Mouse (Mus musculus) layer of hippocampus, adult 9-10 months (tissue): ENCODE measurements around the gene Gnpat.

ENCODE experiments used
- DNase-seq: peaks from one replicate; pipeline ENCODE4 v3.0.0; 2022; ENCODE audit warnings: low spot score

Gnpat gene

GRCm38 (mm10) chr8:124905482-124905881 lies 42.6 kb downstream of the Gnpat start:
- no peak for DNase-seq

GRCm38 (mm10) chr8:124909936-124910335 lies 47.1 kb downstream of the Gnpat start:
- no peak for DNase-seq

DNA sequence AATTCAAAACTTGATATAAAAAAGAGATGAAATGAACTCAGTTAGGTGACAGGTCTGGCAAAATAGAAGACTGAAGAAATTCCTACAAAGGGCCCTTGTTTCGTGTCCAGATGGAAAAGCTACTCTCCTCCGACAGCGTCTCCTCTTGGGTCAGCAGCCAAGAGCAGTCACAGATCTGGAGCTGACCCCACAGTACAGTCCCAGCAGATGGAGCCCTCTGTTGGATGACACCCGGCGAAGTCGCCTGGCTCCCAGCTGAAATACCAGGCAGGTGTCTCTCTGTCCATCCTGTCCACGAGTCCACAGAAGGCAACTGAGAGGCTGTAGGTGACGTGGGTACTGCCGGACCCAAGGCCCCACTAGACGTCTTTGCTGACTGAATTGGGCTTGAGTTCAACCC lies 47.5 kb downstream of the Gnpat start:
- no peak for DNase-seq

GRCm38 (mm10) chr8:124911938-124912872 lies 49.4 kb downstream of the Gnpat start:
- DNase-seq: no peak

DNA sequence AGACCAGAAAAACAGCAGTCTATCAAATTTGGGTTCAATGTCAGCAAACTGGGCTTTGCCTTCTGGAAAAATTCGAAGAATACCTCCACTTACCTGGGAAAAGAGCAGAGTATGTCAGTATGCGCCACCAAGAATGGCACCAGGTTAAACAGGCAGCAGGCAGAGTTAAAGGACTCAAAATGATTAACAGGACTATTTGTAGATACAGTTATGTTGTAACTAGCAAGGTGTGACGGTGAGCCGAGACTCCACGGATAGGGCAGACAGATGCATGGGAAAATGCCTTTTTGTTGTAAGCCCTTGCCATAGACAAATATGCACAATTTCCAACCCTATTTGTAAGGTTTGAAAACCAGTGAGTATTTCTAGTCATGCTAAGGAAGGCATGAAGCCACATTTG lies 51.2 kb downstream of the Gnpat start:
- no peak for DNase-seq

DNA sequence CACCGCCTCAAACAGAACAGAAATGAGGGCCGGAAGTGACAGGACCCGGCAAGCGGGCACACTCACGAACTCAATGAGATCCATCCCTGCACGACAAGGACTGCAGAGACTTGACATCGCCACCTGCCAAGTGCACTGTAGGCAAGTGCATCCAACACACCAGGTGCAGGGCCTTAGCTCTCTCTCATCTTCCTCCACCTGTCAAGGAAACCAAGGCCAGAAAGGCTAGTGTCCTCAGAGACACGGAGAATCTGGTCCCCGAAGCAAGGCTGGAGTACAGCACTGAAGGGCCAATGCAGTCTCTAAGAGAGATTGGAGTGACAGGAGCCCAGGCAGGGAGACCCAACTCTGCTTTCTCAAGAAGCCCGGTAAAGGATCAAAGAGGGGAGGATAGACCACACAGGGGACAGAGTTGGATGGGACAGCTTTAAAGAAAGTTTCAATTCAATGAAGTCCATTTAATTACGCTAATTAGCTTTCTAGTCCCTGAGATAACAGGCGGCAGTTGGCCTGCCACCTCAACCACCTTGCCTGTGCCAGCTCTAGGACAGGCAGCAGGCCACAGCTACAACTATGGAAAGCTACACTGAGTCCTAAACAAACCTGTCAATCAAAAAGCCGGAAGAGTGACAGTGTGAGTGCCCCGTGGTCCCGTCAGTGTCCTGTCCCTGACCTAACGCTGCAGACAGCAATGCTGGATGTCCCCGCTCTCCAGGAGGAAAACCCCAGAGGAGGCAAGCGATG lies 55.1 kb downstream of the Gnpat start:
- DNase-seq: no peak

DNA sequence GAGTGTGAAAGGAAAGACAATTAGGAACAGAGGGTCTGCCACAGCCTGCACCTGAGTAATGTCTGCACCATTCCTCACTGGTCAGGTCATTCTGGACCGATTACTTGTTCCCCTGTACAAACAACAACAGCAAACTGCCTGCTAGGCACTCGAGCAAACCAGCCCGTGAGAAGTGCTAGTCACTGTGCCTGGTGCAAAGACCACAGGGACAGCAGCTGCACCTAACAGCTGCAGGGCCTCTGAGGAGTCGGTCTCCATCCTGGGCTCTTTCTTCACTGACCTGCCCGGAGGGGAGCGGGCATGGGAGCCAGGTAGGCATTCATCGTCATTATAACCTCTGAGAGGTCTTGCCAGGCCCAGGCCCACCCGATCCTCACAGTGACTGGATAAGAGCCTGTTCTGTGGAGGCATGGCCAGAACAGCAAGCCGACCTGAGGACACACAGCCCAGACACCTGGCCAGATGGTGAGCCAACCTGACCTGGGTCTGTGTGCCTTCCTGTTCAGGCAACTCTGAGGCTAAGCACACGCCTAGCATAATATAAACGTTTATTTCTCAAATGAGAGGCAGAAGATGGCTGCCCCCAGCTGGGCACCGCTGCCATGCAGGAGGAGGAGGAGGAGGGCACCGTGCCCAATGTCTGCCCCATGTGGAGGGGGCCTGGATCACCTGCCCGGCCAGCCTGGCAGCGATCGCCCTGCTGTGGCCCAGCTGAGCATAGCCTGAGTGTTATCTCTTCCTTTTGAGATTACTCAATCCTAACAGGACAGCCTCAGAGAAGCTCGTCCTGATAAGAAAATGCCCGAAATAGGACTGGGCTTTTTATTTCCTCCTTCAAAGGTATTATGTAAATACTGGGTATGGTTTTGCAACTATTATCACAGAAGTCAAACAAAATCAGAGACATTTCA lies 58.8 kb downstream of the Gnpat start:
- no peak for DNase-seq

GRCm38 (mm10) chr8:124922490-124923089 lies 59.8 kb downstream of the Gnpat start:
- DNase-seq: no peak

DNA sequence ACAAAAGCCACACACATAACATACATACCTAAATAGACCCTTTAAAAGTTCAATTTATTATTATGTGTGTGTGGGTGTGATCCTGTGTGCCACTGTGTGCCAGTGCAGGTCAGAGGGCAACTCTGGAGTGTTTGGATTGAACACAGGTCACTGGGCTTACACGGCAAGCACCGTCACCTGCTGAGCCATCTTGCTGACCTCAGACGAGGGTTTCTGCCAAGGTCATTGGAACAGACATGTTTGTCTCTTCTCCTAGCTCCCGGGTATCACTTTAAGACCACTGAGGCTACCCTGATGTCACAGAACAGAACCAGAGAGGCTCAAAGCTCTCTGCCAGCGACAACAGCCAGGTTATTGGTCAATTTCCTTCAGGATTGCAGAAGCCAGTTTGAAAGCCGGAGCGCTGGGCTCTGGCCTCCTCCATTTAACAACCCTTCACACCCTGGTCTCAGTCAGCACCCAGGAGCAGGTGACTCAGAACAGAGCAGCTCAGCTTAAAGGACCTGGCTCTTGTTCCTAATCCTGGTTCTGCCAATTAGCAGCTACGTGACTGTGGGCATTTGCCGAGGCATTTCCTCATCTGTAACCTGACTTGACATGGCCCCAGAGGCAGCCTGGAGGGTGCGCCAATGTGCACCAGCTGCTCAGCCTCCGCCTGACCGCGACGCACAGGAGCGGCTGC lies 61.3 kb downstream of the Gnpat start:
- DNase-seq: no peak

- no peak for DNase-seq
These were observed 62.9 kb downstream of the Gnpat start for GRCm38 (mm10) chr8:124925544-124926266.

GRCm38 (mm10) chr8:124926351-124926771 lies 63.5 kb downstream of the Gnpat start:
- no peak for DNase-seq

- DNase-seq: no peak
These were observed 66.2 kb downstream of the Gnpat start for GRCm38 (mm10) chr8:124929006-124929405.

- DNase-seq: no peak
These were observed 67.3 kb downstream of the Gnpat start for GRCm38 (mm10) chr8:124930086-124930485.

GRCm38 (mm10) chr8:124930649-124931048 lies 67.8 kb downstream of the Gnpat start:
- no peak for DNase-seq

DNA sequence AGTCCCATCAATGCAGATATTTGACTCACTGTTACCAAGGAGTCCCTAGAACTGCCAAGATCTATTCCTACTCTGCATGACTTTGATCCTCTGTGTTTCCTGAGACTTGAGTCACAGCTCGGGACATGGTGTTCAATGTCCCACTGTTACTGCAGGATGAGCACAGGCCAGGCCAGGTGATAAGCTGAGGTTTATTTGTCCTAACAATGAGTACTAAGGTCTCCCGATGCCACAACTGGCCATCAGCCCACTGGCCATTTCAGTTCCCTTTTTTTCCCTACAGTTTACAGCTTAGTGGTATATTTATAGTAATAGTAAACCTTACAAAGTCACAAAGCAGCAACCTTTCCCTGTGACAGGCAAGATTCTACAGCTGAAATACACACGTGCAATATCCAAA lies 69.6 kb downstream of the Gnpat start:
- no peak for DNase-seq

DNA sequence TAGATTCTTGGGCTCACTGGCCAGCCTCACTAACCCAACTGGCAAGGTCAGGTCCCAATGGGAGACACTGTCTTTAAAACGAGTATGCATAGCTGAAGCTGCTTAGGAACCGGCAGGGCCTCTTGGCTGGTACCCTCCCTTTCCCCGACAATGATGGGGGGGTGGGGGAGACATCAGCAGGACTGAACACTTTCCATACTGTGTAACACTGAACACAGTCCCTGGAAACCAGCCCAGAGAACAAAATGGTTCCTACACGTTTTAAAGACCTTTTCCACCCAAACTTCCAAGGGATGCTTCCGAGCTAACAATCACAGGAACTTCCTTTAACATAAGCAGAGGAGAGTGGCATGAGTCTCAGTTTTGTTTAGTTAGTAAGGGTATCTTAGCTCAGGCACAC lies 72.3 kb downstream of the Gnpat start:
- no peak for DNase-seq

- no peak for DNase-seq
These were observed 73.9 kb downstream of the Gnpat start for GRCm38 (mm10) chr8:124936699-124937098.

DNA sequence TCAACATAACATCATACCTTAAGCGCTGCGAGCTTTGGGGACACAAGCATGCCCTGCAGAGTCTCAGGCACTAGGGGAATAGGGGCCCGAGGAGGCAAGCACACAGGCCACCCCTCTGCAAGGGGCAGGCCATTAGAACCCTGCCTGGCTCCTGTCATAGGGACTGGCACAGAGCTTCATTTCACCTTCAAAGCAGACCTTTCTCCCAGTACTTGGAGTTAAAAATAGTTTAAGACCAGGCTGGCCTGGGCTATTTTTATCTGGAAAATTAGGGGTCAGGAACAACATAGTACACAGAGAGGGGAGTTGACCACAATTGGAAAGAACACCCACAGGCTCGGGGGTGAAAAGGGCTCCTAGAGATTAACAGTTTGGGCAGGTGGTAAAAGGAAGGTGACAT lies 74.5 kb downstream of the Gnpat start:
- DNase-seq: no peak
